Mouse (Mus musculus): ENCODE measurements around the gene U2surp.
A peak's percentile ranks its signal among the peaks of the same experiment; 100 is the strongest.

DNA sequence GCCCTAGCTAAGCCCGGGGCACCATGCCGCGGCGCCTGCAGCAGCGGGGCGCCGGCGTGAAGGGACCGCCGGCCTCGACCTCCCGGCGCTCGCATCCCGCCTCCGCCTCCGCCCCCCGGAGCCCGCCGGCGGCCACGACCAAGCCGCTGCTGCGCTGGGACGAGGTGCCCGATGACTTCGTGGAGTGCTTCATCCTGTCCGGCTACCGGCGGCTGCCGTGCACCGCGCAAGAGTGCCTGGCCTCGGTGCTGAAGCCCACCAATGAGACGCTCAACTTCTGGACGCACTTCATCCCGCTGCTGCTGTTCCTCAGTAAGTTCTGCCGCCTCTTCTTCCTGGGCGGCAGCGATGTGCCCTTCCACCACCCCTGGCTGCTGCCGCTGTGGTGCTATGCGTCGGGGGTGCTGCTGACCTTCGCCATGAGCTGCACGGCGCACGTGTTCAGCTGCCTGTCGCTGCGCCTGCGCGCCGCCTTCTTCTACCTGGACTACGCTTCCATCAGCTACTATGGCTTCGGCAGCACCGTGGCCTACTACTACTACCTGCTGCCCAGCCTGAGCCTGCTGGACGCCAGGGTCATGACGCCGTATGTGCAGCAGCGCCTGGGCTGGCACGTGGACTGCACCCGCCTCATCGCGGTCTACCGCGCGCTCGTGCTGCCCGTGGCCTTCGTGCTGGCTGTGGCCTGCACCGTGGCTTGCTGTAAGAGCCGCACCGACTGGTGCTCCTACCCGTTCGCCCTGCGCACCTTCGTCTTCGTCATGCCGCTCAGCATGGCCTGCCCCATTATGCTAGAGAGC is 48.3 kb upstream of the U2surp start:
- 0 out of 6 replicates have a peak, but pooled peaks of 1 of the 3 experiments have one; percentile 2 for TF ChIP-seq CTCF (IDR thresholded peaks at IDR 0.05 in 2 of 3, conservative IDR thresholded peaks at IDR 0.05 in 1 of 3; ENCODE audit: control insufficient read depth in 1 of 3, insufficient read depth in 1 of 3, low read depth in 2 of 3, low read length in 3 of 3, poor library complexity in 1 of 3, severe bottlenecking in 1 of 3)
- TF ChIP-seq POLR2A (IDR thresholded peaks at IDR 0.05; ENCODE audit: control insufficient read depth in 1 of 2, insufficient read depth in 1 of 2, low read depth in 1 of 2, low read length in 2 of 2, poor library complexity in 1 of 2) = peak; percentile 42 to 54; a peak in 2 of 4 replicates
- TF ChIP-seq BHLHE40 (IDR thresholded peaks at IDR 0.05; ENCODE audit: borderline replicate concordance, low read depth, low read length) = no peak
- peak; percentile 33; the same call in 1 of the 2 replicates for TF ChIP-seq HCFC1 (IDR thresholded peaks at IDR 0.05; ENCODE audit: low read depth, low read length)
